Mouse (Mus musculus): Measurements from ENCODE around the gene Necap1.

DNA sequence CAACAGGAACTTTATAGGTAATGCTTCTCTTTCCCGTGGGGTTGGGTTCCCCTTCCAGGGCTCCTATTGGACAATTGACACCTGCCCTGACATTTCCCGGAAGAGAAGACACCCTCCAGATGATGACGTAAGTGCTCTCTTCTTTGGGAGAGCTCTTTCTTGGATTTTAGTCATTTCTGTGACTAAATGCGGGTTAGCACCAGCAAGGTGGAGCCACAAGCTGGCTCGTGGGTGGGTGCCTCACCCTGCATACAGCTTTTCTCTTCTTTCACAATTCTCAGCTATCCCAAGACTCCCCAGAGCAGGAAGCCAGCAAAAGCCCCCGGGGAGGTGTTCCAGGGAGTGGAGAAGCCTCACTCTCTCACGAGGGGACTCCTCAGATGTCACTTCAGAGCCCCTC lies 41.4 kb upstream of the Necap1 start:
- TF ChIP-seq POLR2A (IDR thresholded peaks at IDR 0.05; ENCODE audit: control insufficient read depth in 1 of 2, insufficient read depth in 1 of 2, low read depth in 1 of 2, low read length in 2 of 2, poor library complexity in 1 of 2) (no peak), NRF1 (IDR thresholded peaks at IDR 0.05; ENCODE audit: insufficient read depth, low read depth, low read length, poor library complexity, severe bottlenecking) (no peak), ZMIZ1 (IDR thresholded peaks at IDR 0.05; ENCODE audit: low read depth, low read length) (no peak), MAFK (IDR thresholded peaks at IDR 0.05; ENCODE audit: borderline replicate concordance, low read depth, low read length) (no peak), POLR2AphosphoS2 (IDR thresholded peaks at IDR 0.05; ENCODE audit: low read length) (no peak)
